In the genomic region with DNA sequence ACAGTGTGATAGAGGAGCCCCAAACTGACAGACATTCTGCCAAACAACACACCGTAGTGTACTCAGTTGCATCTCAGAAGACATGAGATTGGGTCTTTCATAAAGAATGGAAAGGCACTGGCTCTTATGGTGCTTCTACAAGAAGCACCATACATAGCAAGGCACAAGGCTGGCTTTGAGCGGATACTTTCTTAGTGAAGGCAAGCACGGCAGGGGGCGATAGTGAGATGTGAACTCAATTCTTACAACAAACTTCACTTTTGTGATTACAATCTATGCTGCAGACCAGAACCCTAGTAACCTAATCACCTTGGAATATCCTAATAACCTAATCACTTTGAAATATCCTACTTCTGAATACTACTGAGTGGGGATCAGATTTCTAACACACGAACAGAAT, we compare ENCODE assay signal across 8 mouse cellular contexts. TPM values are rescaled to one million over a fixed set of nuclear protein-coding genes. Genes with fewer than 3 reads are reported as not detected.
A peak's percentile ranks its signal among the peaks of the same experiment; 100 is the strongest.
DNase-seq lines count a peak whose midpoint lies in the region; TF ChIP-seq lines count a peak whose summit lies in the region.

No protein-coding gene starts in this region.

- WGBS in lung, adult 2 months = 52% methylated on average over 5 of the region's 5 CpGs

- TF ChIP-seq POLR2A in lung, adult 2 months (IDR thresholded peaks at IDR 0.05; ENCODE audit: borderline replicate concordance, extremely low read depth, low read depth, low read length) = no peak

- H3K36me3 ChIP-seq in splenic B cell, adult 2 months (ENCODE audit: control insufficient read depth, insufficient read depth, low read length, poor library complexity, severe bottlenecking) = no peaks in the 10 kb centered on the region

- H3K4me3 ChIP-seq in lung, adult 2 months (replicated peaks; ENCODE audit: extremely low read depth, low read depth, low read length) = no peak overlapping the region

- DNase-seq in heart, postnatal 14 days = peak; percentile 28 to 54
- no peak for DNase-seq in heart, adult 11 months
- DNase-seq in 3T3-L1 (ENCODE audit: low read depth, low spot score) = peak; percentile 74
- peak; percentile 77 for DNase-seq in NIH3T3 (ENCODE audit: low read depth)
- DNase-seq in gastrocnemius, postnatal 14 days = peak; percentile 33
- DNase-seq in lung, adult 2 months = peak; percentile 31
- peak; percentile 81 for DNase-seq in splenic B cell, adult 2 months (ENCODE audit: low read depth, low spot score)
- DNase-seq in cerebellum, adult 11 months = no peak

- H3K27me3 ChIP-seq in splenic B cell, adult 2 months (ENCODE audit: control insufficient read depth, insufficient read depth, low read length, poor library complexity, severe bottlenecking) = no peaks in the 10 kb centered on the region

- peak; percentile 41 for TF ChIP-seq CTCF in lung, adult 2 months (IDR thresholded peaks at IDR 0.05; ENCODE audit: insufficient read depth, low read length)

- H3K4me1 ChIP-seq in lung, adult 2 months (ENCODE audit: control insufficient read depth, insufficient read depth, low read length) = no peaks in the 10 kb centered on the region

- intact Hi-C loops in heart, postnatal 14 days (cut with DNase I) = no loop called here
- intact Hi-C loops in gastrocnemius, postnatal 14 days (cut with DNase I; ENCODE audit: low total_unique reads) = no loop called here

RNA-seq across cellular contexts. Expression of gene Ccr9, which starts 12.6 kb away (rescaled TPM):
- 1 to 10 TPM in 1 of 2 experiments, under 1 TPM in 1; 0.48 to 9.2 TPM for total RNA-seq in heart, postnatal 14 days (2021)
- under 1 TPM in 1 of 2 experiments, not detected in 1; 0.11 TPM for total RNA-seq in gastrocnemius, postnatal 14 days (2021)
- polyA plus RNA-seq in lung, adult 2 months (2012; rRNA removed) = 0.67 and 0.84 TPM in 2 replicates

RNA-seq across cellular contexts. Expression of gene Slc6a20a, which starts 13.0 kb away (rescaled TPM):
- not detected for total RNA-seq in heart, postnatal 14 days (2021)
- not detected for total RNA-seq in gastrocnemius, postnatal 14 days (2021)
- polyA plus RNA-seq in lung, adult 2 months (2012; rRNA removed) = 1.4 and 3.1 TPM in 2 replicates

RNA-seq across cellular contexts. Expression of gene Slc6a20b, which starts 33.3 kb away (rescaled TPM):
- total RNA-seq in heart, postnatal 14 days (2021) = not detected
- total RNA-seq in gastrocnemius, postnatal 14 days (2021) = not detected
- 0.07 and 0.08 TPM in 2 replicates for polyA plus RNA-seq in lung, adult 2 months (2012; rRNA removed)

RNA-seq across cellular contexts. Expression of gene Lztfl1, which starts 51.9 kb away (rescaled TPM):
- total RNA-seq in heart, postnatal 14 days (2021) = 10 to 100 TPM; 41.3 to 43.5 TPM
- 10 to 100 TPM; 16.2 to 20.2 TPM for total RNA-seq in gastrocnemius, postnatal 14 days (2021)
- 2.6 and 4.5 TPM in 2 replicates for polyA plus RNA-seq in lung, adult 2 months (2012; rRNA removed)

Comparison
In these comparisons a context has a peak if more than half of its experiments do, and no peak if none do; other contexts are left out.
1. DNase-seq: peak in heart, postnatal 14 days (2 of 2), 3T3-L1 (single experiment), NIH3T3 (single experiment), gastrocnemius, postnatal 14 days (single experiment), lung, adult 2 months (single experiment) and splenic B cell, adult 2 months (single experiment); none in heart, adult 11 months (single experiment) and cerebellum, adult 11 months (single experiment).